Mouse (Mus musculus) CH12.LX (cell line): ENCODE measurements at regions not wholly inside any gene's neighbourhood (a gene's known extent, or its start where the extent isn't known, plus 50 kb on each side); places are given as distances from the start of the nearest gene placed in this dataset.

Source experiments
- DNase-seq: peaks from one replicate; pipeline ENCODE4 v3.0.0-alpha.2; 2013; ENCODE audit errors: extremely low read depth
- H3K27ac ChIP-seq: 2 replicates; pipeline ENCODE4 v1.5.1; 2012; ENCODE audit warnings: low read depth, mild to moderate bottlenecking, control low read depth, moderate library complexity; ENCODE audit not compliant: insufficient read depth
- H3K27me3 ChIP-seq: replicated peaks from 2 replicates; pipeline ENCODE3; 2012; ENCODE audit warnings: inconsistent platforms
- H3K36me3 ChIP-seq, 2 experiments: replicated peaks in 1 of 2; 2 replicates each; pipeline versions ENCODE3 to v1.6.1; 2012; ENCODE audit warnings: inconsistent platforms in 1 of 2, low read length in 1 of 2, mild to moderate bottlenecking in 1 of 2, mixed read lengths in 1 of 2, moderate library complexity in 1 of 2; ENCODE audit not compliant: control insufficient read depth in 1 of 2, insufficient read depth in 1 of 2
- H3K4me1 ChIP-seq, 2 experiments: 2 replicates each; pipeline ENCODE4 v1.6.1; 2012; ENCODE audit warnings: inconsistent platforms in 1 of 2, moderate library complexity in 1 of 2; ENCODE audit not compliant: insufficient read depth in 2 of 2, control insufficient read depth in 1 of 2
- H3K4me2 ChIP-seq: 2 replicates; pipeline ENCODE4 v1.6.1; 2012; ENCODE audit warnings: low read depth, mild to moderate bottlenecking, control low read depth; ENCODE audit not compliant: poor library complexity, insufficient read depth, severe bottlenecking
- H3K4me3 ChIP-seq, 3 experiments: fragments of 150-350 bp in 1 of 3; sonication (generic) in 1 of 3; replicated peaks in 1 of 3; 2 replicates each; pipeline versions ENCODE3 to v1.5.1; 2011 to 2012; ENCODE audit warnings: low read depth in 2 of 3, low read length in 2 of 3, mild to moderate bottlenecking in 2 of 3, moderate library complexity in 2 of 3, control low read depth in 1 of 3, improper control_type of control experiment in 1 of 3, inconsistent platforms in 1 of 3, mixed read lengths in 1 of 3; ENCODE audit not compliant: poor library complexity in 1 of 3
- H3K79me2 ChIP-seq: replicated peaks from 2 replicates; pipeline ENCODE4 v1.6.1; 2012; ENCODE audit warnings: mild to moderate bottlenecking, moderate library complexity; ENCODE audit not compliant: control insufficient read depth, poor library complexity, insufficient read depth, severe bottlenecking; ENCODE audit errors: extremely low read depth
- H3K9ac ChIP-seq: 2 replicates; pipeline ENCODE4 v1.6.1; 2012; ENCODE audit warnings: low read depth, mild to moderate bottlenecking, control low read depth, moderate library complexity; ENCODE audit not compliant: insufficient read depth
- H3K9me3 ChIP-seq: replicated peaks from 2 replicates; pipeline ENCODE3; 2012; ENCODE audit warnings: low read length, inconsistent platforms, mixed read lengths
- BHLHE40 ChIP-seq: IDR thresholded peaks from 2 replicates; pipeline ENCODE4 v1.6.1; 2011; ENCODE audit warnings: mild to moderate bottlenecking, low read depth, low read length, improper control_type of control experiment
- CHD2 ChIP-seq: IDR thresholded peaks from 2 replicates; pipeline ENCODE4 v1.6.1; 2011; ENCODE audit warnings: low read length, improper control_type of control experiment
- CTCF ChIP-seq, 2 experiments: IDR thresholded peaks in 1 of 2; conservative IDR thresholded peaks in 1 of 2; 2 replicates each; pipeline ENCODE4 v1.5.1; 2011 to 2012; ENCODE audit warnings: low read depth in 2 of 2, low read length in 2 of 2, improper control_type of control experiment in 1 of 2, inconsistent platforms in 1 of 2, mild to moderate bottlenecking in 1 of 2, moderate library complexity in 1 of 2
- E2F4 ChIP-seq: IDR thresholded peaks from 2 replicates; pipeline ENCODE4 v1.6.1; 2011; ENCODE audit warnings: low read depth, low read length, improper control_type of control experiment; ENCODE audit not compliant: insufficient replicate concordance
- GABPA ChIP-seq: IDR thresholded peaks from 2 replicates; pipeline ENCODE4 v1.6.1; 2012; ENCODE audit warnings: low read depth, low read length, improper control_type of control experiment, inconsistent platforms; ENCODE audit not compliant: insufficient replicate concordance
- KAT2A ChIP-seq: IDR thresholded peaks from 2 replicates; pipeline ENCODE4 v1.6.1; 2012; ENCODE audit warnings: low read length, improper control_type of control experiment, inconsistent platforms; ENCODE audit not compliant: insufficient replicate concordance
- MAFK ChIP-seq: IDR thresholded peaks from 2 replicates; pipeline ENCODE4 v1.6.1; 2011; ENCODE audit warnings: low read length, improper control_type of control experiment; ENCODE audit not compliant: insufficient replicate concordance
- MYC ChIP-seq: IDR thresholded peaks from 2 replicates; pipeline ENCODE4 v1.6.1; 2011; ENCODE audit warnings: low read depth, mild to moderate bottlenecking, improper control_type of control experiment, low read length
- NELFE ChIP-seq: IDR thresholded peaks from 2 replicates; pipeline ENCODE4 v1.6.1; 2011; ENCODE audit warnings: low read depth, low read length, improper control_type of control experiment
- POLR2AphosphoS2 ChIP-seq: IDR thresholded peaks from 2 replicates; pipeline ENCODE4 v1.6.1; 2011; ENCODE audit warnings: low read depth, low read length, improper control_type of control experiment
- RAD21 ChIP-seq: IDR thresholded peaks from 2 replicates; pipeline ENCODE4 v1.6.1; 2011; ENCODE audit warnings: low read depth, mild to moderate bottlenecking, low read length, improper control_type of control experiment, moderate library complexity
- UBTF ChIP-seq: IDR thresholded peaks from 2 replicates; pipeline ENCODE4 v1.6.1; 2012; ENCODE audit warnings: low read depth, mild to moderate bottlenecking, inconsistent platforms, low read length, improper control_type of control experiment, moderate library complexity
- USF1 ChIP-seq: IDR thresholded peaks from 2 replicates; pipeline ENCODE4 v1.6.1; 2014; ENCODE audit warnings: low read depth, mild to moderate bottlenecking, inconsistent platforms, low read length, improper control_type of control experiment
- ZC3H11A ChIP-seq: IDR thresholded peaks from 2 replicates; pipeline ENCODE4 v1.6.1; 2012; ENCODE audit warnings: low read depth, mild to moderate bottlenecking, inconsistent platforms, low read length, improper control_type of control experiment
- ZNF384 ChIP-seq: IDR thresholded peaks from 2 replicates; pipeline ENCODE4 v1.6.1; 2012; ENCODE audit warnings: low read depth, low read length, improper control_type of control experiment, inconsistent platforms
- dilution Hi-C: fragments of 300-500 bp; cut with MboI; formaldehyde crosslinking; loops from 2 replicates; pipeline ENCODE4 v1.14.3; 2020; ENCODE audit warnings: low sequenced_read_pairs; ENCODE audit not compliant: extremely low pct_unique_long_range_greater_than_20kb, extremely low pct_ligation_motif_present
- in situ Hi-C: fragments of 300-500 bp; cut with MboI; formaldehyde crosslinking; loops from 3 replicates; pipeline ENCODE4 v1.14.3; 2019; ENCODE audit warnings: low sequenced_read_pairs, low pct_ligation_motif_present, low pct_unique_long_range_greater_than_20kb, mixed read lengths

GRCm38 (mm10) chr1:143053161-143053560, 587.3 kb upstream of the B3galt2 start:
- Histone ChIP-seq H3K4me3 (no peak overlapping the region), H3K27me3 (no peaks in the 10 kb centered on the region), H3K4me1 (no peaks in the 10 kb centered on the region), H3K79me2 (no peaks in the 10 kb centered on the region), H3K36me3 (no peaks in the 10 kb centered on the region), H3K27ac (no peak overlapping the region), H3K9ac (no peak overlapping the region), H3K4me2 (no peak overlapping the region), H3K9me3 (no peaks in the 10 kb centered on the region)
- DNase-seq = no peak
- in situ Hi-C loops (no loop called here), dilution Hi-C loops (no loop called here)
- no peak for TF ChIP-seq ZNF384

GRCm38 (mm10) chr1:143053599-143053998, 586.9 kb upstream of the B3galt2 start:
- Histone ChIP-seq H3K79me2 (no peaks in the 10 kb centered on the region), H3K9ac (no peak overlapping the region), H3K27me3 (no peaks in the 10 kb centered on the region), H3K9me3 (no peaks in the 10 kb centered on the region), H3K36me3 (no peaks in the 10 kb centered on the region), H3K27ac (no peak overlapping the region), H3K4me1 (no peaks in the 10 kb centered on the region), H3K4me3 (no peak overlapping the region), H3K4me2 (no peak overlapping the region)
- no peak for DNase-seq
- TF ChIP-seq MYC (no peak), USF1 (no peak)
- dilution Hi-C loops (no loop called here), in situ Hi-C loops (no loop called here)

GRCm38 (mm10) chr1:143054451-143055024, 585.9 kb upstream of the B3galt2 start:
- in situ Hi-C loops = no loop called here
- no peaks in the 10 kb centered on the region for H3K27me3 ChIP-seq
- no peak overlapping the region for H3K27ac ChIP-seq
- H3K4me2 ChIP-seq = no peak overlapping the region
- no peak for TF ChIP-seq POLR2AphosphoS2
- no peak for TF ChIP-seq NELFE
- TF ChIP-seq E2F4 = no peak
- TF ChIP-seq RAD21 = no peak
- no peak for TF ChIP-seq BHLHE40
- TF ChIP-seq UBTF = no peak
- TF ChIP-seq CHD2 = no peak
- no peak for TF ChIP-seq MAFK
- no peak for TF ChIP-seq ZC3H11A
- no peak for TF ChIP-seq KAT2A
- no peak for TF ChIP-seq USF1
- TF ChIP-seq GABPA = no peak
- TF ChIP-seq CTCF (conservative IDR thresholded peaks at IDR 0.05 in 1 of 2, IDR thresholded peaks at IDR 0.05 in 1 of 2; ENCODE audit: low read depth in 2 of 2, low read length in 2 of 2) = no peak
- no peak for DNase-seq
- no peaks in the 10 kb centered on the region for H3K4me1 ChIP-seq
- H3K9me3 ChIP-seq = no peaks in the 10 kb centered on the region
- no peak overlapping the region for H3K9ac ChIP-seq
- H3K36me3 ChIP-seq = no peaks in the 10 kb centered on the region
- no peaks in the 10 kb centered on the region for H3K79me2 ChIP-seq
- dilution Hi-C loops = no loop called here
- no peak overlapping the region for H3K4me3 ChIP-seq
